Mouse (Mus musculus) embryo, embryonic 11 days (tissue): ENCODE data around the gene Zc3h18.

Experiments used
- DNase-seq: peaks from one replicate; pipeline ENCODE4 v3.0.0-alpha.2; 2015

Gene Zc3h18

DNA sequence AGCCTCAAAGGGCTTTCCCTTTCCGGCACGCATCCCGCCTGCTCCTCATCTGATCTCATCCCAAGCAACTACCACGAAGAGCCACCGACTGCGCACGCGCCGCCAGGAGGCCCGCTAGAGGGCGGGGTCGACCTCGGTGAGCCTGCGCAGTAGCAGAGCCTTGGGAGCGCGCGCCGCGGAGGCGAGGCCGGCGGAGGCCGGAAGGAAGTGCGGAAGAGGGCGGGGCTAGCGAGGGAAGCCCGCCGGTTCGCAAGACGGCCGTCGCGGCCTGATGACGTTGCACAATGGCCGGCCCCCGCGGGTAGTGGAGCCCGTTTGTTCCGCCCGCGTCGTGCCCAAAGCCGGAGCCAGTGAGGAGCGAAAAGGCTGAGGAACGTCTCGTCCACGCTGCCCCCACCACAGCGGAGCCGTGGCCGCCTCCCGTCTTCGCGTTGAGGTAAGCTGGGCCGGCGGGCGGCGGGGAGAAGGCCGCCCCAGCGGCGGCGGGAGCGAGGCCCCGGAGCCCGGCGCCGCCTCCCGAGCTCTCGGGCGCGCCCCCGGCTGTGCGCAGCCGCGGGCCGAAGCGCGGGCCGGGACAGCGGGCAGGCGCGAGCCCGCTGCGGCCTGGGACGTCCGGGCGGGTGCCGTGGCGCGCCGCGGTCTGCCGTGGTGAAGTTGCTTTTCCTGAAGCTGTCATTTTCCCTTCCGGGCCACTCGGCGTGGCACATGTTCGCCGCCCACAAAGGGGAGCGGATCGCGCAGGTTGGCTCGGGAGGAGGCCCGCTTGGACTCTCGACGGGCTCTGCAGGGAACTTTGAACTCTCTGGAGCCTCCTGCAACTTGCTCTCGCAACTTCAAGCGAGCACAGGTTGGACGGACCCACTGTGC, at the start of gene Zc3h18:
Zc3h18 (plus strand) TSS at position 245 of the 867 bp plus-strand sequence.
- peak; percentile 100 for DNase-seq

DNA sequence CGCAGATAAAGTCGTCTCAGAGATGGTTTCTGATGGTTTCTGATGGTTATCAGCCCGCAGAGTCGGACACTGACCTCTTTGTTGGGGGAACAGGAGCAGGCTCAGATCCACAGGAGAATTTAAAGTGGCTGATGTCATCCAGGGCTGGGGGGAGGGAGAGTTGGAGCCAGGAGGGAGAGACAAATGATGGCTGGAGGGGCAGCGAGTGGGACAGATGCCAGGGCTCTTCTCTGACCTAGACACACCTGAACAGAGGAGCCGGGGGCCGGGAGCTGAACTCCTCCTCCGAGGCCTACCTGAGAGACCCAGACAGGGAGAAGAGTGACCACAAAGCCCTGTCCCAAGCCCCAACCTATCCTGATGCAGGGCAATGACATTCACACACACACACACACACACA, 47.3 kb upstream of the Zc3h18 start:
- DNase-seq = no peak

DNA sequence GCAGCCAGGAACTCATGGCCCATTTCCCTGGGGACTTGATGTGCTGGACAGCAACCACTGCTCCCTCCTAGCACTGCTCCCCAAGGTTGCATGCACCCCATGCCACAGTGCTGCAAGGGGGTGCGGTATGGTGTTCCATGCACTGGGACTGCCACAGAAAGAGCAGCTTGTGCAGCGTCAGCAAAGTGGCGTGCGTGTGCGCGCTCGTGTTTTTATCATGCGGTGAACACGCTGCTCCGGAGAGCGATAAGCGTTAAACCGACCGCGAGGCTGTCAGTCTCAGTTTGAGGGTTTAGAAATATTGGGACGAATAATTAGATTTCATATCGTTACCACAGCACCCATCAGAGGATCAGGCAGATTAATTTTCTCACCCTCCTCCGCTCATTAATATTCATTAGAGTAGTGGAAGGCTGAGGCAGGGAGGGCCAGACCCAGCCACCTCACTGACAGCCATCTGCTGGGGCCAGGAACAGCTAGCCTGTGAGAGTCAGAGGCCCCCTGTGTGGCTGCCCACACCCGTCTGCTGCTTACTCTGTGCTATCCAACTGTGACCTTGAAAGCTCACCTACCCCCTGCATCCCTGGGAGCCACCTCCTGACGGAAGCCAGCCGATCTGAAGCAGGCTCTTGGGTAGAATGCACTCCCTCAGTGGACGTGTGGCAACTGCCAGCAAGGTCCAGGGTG, 46.7 kb upstream of the Zc3h18 start:
- no peak for DNase-seq

DNA sequence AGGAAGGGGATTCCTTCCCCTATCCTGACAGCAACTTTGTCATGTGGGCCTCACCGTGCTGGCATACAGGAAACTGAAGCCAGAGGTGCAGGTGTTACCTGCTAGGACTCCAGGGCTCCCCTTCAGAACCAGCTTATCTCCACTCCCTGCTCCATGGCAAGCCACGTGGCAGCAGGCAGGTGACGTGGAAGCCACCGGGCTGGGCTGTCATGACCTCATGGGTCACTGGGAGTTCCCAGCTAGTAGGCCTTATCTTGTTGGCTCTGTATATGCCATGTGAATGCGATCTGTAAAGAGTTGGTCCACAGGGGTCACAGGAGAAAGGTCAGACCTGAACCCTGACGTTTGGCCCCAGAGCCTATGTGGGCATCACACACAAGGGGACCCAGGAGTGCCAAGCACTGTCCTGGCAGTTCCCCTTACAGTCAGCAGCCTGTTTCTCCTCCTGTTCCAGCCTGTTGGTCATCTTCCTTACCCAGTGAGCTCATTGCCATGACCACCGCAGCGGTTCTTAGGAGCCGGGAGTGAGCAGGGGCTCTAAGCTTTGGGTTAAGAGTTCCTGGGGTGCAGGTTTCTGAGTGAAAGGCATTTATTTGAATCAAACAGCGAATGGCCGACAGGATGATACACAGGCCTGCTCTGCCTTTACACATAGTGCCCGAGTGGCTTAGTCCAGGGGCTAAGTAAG, 45.8 kb upstream of the Zc3h18 start:
- no peak for DNase-seq

DNA sequence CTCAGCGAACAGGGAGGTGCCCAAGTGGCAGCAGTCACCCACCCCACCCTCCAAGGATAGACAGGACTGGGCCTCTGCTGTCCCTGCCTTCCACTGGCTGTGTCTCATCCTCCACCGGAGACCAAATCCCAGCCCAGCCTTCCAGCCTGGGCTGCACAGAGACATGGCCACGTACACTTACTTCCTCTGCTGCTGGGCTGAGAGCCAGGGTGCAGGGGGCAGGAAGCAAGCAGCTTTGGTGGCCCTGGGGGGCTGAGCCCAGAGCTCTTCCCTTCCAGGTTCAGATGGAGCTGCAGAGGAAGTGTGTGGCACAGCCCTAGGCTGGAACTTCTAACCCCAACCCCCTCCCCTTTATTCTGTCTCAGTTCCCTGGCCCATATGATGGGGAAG, 45.3 kb upstream of the Zc3h18 start:
- DNase-seq = no peak

DNA sequence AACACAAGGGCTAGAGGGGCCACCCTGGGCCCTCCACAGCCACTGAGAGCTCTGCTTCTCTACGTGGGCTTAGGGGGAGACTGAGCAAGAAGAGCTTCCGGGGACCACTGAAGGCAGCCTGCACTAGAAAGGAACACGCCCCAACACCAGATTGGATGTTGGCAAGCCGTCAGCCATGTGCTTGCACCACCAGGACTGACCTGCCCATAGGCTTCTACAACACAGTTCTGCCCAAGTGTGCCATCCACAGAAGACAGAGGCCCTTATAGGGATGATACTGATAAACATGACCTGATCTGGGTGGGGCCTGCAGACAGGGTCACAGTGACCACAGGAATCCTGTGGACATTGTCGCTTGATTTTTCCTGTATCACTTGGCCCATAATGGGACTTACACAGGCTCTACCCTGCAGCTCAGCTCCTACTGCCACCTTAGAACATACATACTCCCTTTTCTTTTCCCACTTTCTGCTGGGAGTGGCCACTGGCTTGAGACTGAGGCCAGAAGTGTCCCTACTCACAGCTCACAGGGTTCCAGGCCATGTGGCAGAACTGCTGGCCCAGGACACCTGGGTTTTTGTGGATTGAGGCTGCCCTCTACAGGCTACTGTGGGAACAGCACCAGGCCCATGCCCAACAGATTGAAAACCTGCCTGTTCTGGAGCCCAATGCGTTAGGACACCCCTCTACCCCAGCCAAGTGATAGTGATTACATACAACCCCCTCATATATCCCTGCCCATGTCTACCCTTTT, 43.5 kb upstream of the Zc3h18 start:
- DNase-seq = peak; percentile 83

DNA sequence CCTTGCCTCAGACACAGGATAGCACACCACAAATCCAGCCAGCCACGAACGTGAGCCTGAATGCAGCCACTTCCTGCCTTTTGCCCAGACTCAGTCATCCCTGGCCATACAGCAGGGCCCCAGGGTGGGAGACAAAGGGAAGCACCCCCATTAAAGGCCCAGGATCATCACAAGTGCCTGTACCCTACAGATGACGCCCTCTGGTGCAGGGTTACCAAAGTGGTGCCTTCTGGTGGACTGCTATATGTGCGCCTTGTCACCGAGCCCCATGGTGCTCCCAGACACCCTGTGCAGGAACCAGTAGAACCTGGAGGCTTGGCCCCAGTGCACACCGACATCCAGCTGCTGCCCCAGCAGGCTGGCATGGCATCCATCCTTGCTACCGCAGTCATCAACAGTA, 42.9 kb upstream of the Zc3h18 start:
- DNase-seq = no peak

DNA sequence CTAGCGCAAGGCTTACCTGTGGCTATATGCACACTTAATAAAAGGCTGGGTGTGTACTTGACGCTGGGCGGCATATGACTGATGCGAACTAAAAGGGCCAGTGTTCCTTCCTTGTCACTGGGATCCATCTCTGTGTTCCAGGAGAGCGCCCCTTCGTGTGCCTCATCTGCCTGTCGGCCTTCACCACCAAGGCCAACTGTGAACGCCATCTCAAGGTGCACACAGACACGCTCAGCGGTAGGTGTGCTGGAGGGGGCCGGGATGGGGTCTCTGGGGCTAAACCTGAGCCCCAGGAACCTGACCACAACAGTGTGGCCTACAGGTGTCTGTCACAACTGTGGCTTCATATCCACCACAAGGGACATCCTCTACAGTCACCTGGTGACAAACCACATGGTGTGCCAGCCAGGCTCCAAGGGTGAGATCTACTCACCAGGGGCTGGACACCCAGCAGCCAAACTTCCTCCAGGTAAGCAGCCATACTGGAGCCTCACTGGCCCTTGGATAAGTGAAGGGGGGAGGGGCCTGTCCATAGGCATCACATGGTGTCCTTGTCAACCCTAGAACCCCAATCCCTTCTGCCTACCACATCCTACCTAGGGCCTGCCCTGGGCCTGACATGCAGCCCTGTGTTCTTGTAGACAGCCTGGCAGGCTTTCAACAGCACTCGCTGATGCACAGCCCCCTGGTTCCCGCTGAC, 41.5 kb upstream of the Zc3h18 start:
- no peak for DNase-seq

DNA sequence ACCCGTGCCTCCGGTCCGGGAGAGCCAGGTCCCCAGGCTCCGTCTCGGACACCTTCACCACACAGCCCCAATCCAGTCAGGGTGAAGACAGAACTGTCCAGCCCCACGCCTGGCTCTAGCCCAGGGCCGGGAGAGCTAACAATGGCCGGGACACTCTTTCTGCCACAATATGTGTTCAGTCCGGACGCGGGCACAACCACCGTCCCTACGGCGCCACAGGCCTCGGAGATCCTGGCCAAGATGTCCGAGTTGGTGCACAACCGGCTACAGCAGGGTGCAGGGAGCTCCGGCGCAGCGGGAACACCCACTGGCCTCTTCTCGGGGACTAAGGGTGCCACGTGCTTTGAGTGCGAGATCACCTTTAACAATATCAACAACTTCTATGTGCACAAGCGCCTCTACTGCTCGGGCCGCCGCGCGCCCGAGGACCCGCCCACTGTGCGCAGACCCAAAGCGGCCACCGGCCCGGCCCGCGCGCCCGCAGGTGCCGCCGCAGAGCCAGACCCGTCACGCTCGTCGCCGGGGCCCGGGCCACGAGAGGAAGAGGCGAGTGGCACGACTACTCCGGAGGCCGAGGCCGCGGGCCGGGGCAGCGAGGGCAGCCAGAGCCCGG, 40.7 kb upstream of the Zc3h18 start:
- DNase-seq = no peak

DNA sequence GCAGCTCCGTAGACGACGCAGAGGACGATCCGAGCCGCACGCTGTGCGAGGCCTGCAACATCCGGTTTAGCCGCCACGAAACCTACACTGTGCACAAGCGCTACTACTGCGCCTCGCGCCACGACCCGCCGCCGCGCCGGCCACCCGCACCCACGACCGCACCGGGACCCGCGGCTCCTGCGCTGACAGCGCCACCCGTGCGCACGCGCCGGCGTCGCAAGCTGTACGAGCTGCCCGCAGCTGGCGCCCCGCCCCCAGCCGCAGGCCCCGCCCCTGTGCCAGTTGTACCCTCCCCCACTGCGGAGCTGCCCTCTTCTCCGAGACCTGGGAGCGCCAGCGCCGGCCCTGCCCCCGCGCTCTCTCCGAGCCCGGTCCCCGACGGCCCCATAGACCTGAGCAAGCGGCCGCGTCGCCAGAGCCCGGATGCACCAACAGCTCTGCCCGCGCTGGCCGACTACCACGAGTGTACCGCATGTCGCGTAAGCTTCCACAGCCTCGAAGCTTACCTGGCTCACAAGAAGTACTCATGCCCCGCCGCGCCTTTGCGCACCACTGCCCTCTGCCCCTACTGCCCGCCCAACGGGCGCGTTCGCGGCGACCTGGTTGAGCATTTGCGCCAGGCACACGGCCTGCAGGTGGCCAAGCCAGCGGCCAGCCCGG, 40.0 kb upstream of the Zc3h18 start:
- peak; percentile 84 for DNase-seq

DNA sequence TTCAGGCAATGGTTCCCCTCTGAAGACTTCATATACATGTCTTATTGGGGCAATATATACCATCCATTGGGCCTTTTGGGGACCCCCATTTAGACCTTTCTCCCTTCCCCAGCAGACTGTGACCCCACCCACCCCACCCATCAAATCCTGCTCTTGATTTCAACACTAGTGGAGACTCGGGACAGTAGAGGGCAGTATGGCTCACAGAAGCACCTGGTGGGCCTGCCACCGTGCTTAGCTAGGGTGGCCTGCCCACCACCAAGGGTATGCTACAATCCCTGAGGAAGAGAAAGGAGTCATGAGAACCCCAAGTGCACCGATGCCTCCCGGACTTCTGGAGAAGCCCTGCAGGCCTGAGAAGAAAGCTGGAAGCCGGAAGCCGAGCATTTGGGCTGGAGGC, 37.6 kb upstream of the Zc3h18 start:
- no peak for DNase-seq

DNA sequence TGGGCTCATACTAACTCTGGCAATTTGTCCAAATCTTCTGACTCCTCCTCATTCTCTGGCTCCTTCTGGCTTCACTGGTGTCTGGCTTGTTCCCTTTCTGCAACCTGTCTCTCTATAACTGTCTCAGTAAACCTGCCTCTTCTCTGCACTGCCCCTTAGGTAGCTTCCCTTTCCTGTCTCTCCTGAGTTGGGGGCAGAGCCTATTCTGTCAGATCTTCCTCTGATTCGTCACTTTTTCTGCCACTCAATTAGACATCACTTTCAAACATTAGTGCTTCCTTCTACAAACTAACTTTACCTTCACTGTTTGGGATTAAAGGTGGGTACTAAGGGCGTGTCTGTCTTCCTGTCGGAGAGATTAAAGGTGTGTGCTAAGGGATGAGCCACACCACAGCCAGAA, 35.6 kb upstream of the Zc3h18 start:
- no peak for DNase-seq

DNA sequence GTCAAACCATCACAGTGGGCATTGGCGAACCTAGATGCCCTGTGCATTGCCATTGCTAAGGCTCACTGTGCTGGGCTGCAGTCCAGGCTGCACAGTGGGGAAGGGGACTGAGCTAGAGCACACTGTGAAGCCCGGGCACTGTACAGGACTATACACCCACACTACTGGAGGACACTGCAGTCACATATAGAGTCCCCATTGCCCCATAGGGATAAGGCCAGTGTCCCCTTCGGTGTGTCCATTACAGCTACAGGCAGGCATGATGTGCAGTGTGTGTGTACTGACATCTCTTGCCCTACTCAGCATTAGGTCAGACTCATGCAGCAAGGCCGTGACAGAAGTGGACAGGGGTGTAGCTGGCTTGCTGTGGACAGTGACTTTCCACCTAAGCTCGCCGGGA, 34.6 kb upstream of the Zc3h18 start:
- no peak for DNase-seq

DNA sequence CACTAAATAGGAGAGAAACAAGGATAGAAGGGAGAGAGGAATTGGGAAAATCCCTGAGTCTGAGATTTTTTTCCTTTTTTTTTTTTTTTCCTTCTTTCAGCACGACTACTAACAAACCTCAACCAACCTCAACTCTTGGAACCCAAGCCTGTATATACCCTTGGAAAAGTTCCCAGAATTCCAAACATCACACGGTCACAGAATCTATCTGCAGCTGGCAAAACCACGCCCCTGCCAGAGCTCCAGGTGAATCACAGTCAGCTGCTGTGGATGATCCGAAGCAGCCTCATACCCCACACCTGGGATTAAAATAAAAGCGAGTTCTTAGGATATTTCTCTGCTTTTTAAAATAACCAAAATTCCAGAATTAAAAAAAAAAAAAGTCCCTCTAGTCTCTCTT, 34.0 kb upstream of the Zc3h18 start:
- DNase-seq = no peak

DNA sequence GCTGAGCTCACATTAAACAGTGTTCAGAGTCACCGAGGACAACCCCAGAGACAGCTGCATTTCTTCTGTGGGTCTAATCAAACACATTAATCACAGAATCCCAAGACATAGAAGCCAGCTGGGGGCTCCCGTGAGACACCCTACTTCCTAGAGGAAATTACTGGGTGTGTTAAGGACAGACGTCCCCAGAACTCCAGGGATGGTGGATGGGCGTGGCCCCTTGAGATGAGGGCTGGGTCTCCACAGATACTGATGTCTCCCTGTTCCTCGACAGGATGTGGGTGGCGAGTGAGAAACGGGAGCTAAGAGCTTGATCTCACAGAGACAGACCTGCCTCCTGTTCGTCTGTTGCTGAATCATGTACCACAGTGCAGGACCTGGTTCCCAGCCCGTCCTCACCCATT, 33.6 kb upstream of the Zc3h18 start:
- DNase-seq = peak; percentile 41

DNA sequence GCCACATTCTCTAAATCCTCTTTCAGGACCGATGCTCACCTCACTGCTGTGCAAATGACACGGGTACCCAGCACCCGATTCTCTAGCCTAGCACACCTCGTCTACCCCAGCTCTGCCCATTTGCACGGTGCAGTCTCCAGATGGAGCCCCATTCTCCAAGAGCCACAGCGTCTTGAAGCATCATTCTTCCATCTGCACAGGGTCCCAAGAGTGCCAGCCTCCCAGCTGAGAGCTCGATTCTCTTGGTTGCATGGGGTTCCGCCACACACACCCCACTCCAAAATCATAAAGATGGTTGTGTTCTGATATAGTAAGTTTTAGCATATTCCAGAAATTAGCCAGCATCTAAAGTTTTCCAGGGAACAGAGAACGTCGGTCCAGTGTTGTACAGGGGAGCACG, 33.1 kb upstream of the Zc3h18 start:
- DNase-seq = no peak

DNA sequence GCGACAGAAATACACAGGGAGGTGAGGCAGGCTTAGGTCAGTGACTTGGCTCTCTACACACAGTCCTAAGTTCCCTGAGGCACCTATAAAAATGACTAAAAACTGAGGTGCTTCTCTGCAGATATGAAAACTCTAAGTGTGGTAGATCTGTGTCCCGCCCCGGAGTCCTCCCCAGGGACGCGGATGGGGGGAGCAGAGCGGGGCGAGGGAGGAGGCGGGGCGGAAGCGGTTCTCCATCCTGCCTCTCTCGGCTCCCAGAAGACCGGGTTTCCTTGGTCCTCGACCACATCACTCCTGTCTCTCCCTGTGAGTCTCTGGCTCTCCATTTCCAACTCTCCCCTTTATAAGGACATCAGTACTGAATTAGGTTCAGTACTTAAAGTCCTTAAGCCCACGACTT, 32.7 kb upstream of the Zc3h18 start:
- peak; percentile 55 for DNase-seq

DNA sequence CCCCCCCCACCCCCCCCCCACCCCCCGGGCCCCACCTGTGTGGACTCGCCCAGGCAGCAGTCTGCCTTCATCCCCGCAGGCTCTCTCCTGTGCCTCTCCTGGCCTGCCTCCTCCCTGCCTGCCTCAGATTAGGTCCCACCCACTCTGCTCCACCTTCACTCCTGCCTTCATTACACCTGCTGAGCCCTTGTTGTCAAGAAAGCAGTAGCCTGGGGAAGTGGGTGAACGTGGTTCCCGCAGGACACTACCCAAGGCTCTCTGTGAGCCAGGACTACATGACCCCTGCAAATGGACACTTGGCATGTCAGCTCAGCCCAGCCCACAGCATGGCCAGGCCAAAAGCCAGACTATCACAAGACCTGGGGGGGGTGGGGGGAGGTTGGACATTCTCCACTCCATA, 32.2 kb upstream of the Zc3h18 start:
- DNase-seq = peak; percentile 26

DNA sequence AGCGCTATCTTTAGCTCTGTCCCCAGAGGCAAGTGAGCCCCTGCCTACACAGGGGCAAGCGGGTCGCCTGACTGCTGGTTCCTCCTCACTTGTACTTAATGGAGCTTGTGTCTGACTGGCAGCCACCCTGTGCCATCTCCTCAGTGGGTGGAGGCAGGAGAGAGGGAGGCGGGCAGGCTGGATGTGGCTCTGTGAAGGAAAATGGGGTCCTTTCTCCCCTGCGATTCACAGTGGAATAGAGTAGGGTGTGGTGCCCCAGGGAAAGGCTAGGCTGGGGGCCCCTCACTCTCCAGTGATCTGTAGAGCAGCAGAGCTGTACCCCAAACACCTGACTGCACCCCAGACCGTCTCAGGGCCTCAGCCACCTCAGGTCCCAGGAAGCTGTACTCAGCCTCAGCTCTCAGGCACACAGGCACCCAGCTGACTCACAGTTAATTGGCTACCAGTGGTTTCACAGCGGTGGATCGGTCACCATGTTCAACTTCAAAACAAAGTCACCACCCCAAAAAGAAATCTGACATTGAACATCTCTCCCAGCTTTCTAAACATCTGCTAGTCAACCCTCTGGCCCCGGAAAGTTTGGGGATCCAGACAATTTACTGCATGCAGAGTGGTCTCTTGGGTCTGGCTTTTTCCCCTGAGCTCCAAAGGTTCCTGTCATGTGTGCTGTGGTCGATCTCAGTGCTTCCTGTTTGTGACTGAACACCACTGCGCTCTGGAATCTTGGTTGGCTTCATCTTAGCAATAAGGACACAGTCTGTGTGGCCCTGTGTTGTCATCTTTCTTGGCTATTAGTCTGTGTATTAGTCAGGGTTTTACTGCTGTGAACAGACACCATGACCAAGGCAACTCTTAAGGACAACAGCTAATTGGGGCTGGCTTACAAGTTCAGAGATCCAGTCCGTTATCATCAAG, 31.0 kb upstream of the Zc3h18 start:
- DNase-seq = no peak

DNA sequence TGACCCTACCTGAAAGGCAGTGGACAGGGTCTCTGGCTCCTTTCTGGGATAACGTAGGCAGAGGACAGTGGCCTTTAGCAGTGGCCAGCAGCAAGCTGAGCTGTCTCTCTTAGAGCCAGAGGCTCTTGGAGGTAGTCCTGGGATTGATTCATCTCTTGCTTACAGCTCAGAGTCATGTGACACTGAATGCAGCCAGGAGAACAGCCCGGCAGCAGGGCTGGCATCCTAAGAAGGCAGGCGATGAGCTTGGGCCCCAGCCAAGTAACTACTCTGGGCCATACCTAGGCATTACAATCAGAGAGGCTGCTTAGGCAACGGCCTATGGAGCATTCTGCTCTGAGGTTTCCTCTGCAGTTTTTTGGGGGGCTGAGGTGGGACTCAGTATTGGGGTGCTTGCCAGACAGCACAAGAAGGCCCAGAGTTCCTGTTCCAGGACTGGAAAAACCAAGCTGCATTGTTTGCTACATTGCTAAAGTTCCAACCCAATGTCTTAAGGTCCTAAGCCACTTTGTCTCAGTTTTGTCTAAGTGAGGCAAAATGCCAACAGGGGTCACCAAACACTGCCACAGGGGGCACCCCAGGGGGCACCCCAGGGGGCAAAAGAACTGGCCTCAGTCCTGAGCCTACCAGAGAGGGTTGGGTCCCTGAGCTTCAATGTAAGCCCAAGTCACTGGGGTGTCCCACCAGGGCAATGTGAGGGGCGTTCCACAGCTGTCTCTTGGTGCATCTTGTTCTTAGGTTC, 28.4 kb upstream of the Zc3h18 start:
- DNase-seq = no peak
